In the genomic region with DNA sequence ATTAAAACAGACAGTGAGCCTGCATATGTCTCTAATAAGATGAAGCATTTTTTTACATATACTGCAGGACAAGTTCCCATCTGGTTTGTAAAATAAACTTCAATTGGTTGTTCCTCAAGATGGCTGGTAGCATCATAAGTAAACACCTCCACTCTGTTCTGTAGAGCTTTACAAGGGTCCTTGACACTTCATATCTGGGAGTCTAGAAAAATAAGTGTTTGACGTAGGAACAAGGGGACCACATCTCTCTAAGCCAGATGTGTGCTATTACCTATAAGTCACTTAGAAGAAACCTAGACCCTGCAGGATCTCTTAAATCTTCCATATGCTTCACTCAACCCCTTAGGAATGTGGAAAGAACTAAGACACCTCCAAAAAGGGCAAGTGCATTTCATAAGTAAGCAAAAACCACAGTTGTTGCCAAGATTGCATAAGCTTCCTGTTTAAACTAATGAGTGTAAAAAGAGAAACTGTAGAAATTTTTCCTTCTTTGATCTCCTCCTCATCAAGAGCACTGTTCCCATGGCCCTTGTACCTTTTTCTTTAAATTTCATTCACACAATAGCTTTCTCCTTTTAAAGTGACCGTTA, we compare ENCODE assay signal across 26 mouse cellular contexts. TPM values are rescaled to one million over a fixed set of nuclear protein-coding genes. Genes with fewer than 3 reads are reported as not detected.
"Had no signal": no experiment of that assay in that cellular context is flagged by ENCODE, and none has a peak within 500 bp of the region (broad histone marks: within the 10 kb centered on the region; RNA-seq: fewer than 3 reads in every experiment).

No protein-coding gene starts in this region.

- H3K4me2 ChIP-seq: intestine, embryonic 15.5 days; limb, embryonic 12.5 days; limb, embryonic 15.5 days; liver, embryonic 13.5 days; lung, embryonic 14.5 days; midbrain, embryonic 12.5 days; midbrain, embryonic 15.5 days; neural tube, embryonic 12.5 days; neural tube, embryonic 15.5 days had no signal

- H3K9me3 ChIP-seq: intestine, embryonic 15.5 days; limb, embryonic 12.5 days; limb, embryonic 15.5 days; liver, embryonic 13.5 days; midbrain, embryonic 12.5 days; midbrain, embryonic 15.5 days; neural tube, embryonic 12.5 days; neural tube, embryonic 15.5 days had no signal

- H3K9ac ChIP-seq: intestine, embryonic 15.5 days; limb, embryonic 12.5 days; limb, embryonic 15.5 days; liver, embryonic 13.5 days; lung, embryonic 14.5 days; midbrain, embryonic 12.5 days; midbrain, embryonic 15.5 days; neural tube, embryonic 12.5 days; neural tube, embryonic 15.5 days had no signal

- ATAC-seq: intestine, embryonic 15.5 days; midbrain, embryonic 15.5 days had no signal

- H3K4me3 ChIP-seq: intestine, embryonic 15.5 days; limb, embryonic 12.5 days; limb, embryonic 15.5 days; liver, embryonic 13.5 days; midbrain, embryonic 12.5 days; midbrain, embryonic 15.5 days; neural tube, embryonic 12.5 days; neural tube, embryonic 15.5 days had no signal

- DNase-seq: kidney, adult 18-20 months; kidney, adult 9 months; kidney, postnatal 14 days; kidney, postnatal 4 days; left cerebral cortex, postnatal 4 days; liver, embryonic 13.5 days; lung, embryonic 14.5 days; right cerebral cortex, adult 18-20 months; right cerebral cortex, postnatal 14 days; right cerebral cortex, postnatal 4 days; thymus, postnatal 36 days had no signal

- H3K36me3 ChIP-seq: intestine, embryonic 15.5 days; limb, embryonic 12.5 days; limb, embryonic 15.5 days; liver, embryonic 13.5 days; midbrain, embryonic 12.5 days; midbrain, embryonic 15.5 days; neural tube, embryonic 12.5 days; neural tube, embryonic 15.5 days had no signal

- H3K27me3 ChIP-seq: intestine, embryonic 15.5 days; limb, embryonic 12.5 days; limb, embryonic 15.5 days; liver, embryonic 13.5 days; midbrain, embryonic 12.5 days; midbrain, embryonic 15.5 days; neural tube, embryonic 12.5 days; neural tube, embryonic 15.5 days had no signal

- H3K4me1 ChIP-seq: intestine, embryonic 15.5 days; limb, embryonic 12.5 days; limb, embryonic 15.5 days; liver, embryonic 13.5 days; midbrain, embryonic 12.5 days; midbrain, embryonic 15.5 days; neural tube, embryonic 12.5 days; neural tube, embryonic 15.5 days had no signal

- H3K27ac ChIP-seq: intestine, embryonic 15.5 days; limb, embryonic 12.5 days; limb, embryonic 15.5 days; liver, embryonic 13.5 days; midbrain, embryonic 12.5 days; midbrain, embryonic 15.5 days; neural tube, embryonic 12.5 days; neural tube, embryonic 15.5 days had no signal

RNA-seq across cellular contexts. Expression of gene Lamp3, which starts 35.3 kb away (rescaled TPM):
- total RNA-seq: layer of hippocampus, postnatal 14 days had no signal
- polyA plus RNA-seq: limb, embryonic 15.5 days; midbrain, embryonic 12.5 days; neural tube, embryonic 12.5 days; neural tube, embryonic 15.5 days; stomach, embryonic 14.5 days; urinary bladder, adult 2 months had no signal

RNA-seq across cellular contexts. Expression of gene Olfr171, which starts 41.1 kb away (rescaled TPM):
- total RNA-seq: layer of hippocampus, adult 18-20 months; layer of hippocampus, postnatal 14 days; left cerebral cortex, adult 8-10 months; left cerebral cortex, postnatal 14 days; left cerebral cortex, postnatal 4 days had no signal
- polyA plus RNA-seq: intestine, embryonic 15.5 days; kidney, embryonic 16.5 days; limb, embryonic 12.5 days; limb, embryonic 15.5 days; liver, embryonic 13.5 days; liver, embryonic 16.5 days; lung, embryonic 14.5 days; midbrain, embryonic 12.5 days; midbrain, embryonic 15.5 days; neural tube, embryonic 12.5 days; neural tube, embryonic 15.5 days; stomach, embryonic 14.5 days; urinary bladder, adult 2 months had no signal

RNA-seq across cellular contexts. Expression of gene Olfr170, which starts 59.2 kb away (rescaled TPM):
- total RNA-seq: layer of hippocampus, adult 18-20 months; layer of hippocampus, postnatal 14 days; left cerebral cortex, adult 8-10 months; left cerebral cortex, postnatal 14 days; left cerebral cortex, postnatal 4 days had no signal
- polyA plus RNA-seq: intestine, embryonic 15.5 days; kidney, embryonic 16.5 days; limb, embryonic 12.5 days; limb, embryonic 15.5 days; liver, embryonic 13.5 days; liver, embryonic 16.5 days; lung, embryonic 14.5 days; midbrain, embryonic 12.5 days; midbrain, embryonic 15.5 days; neural tube, embryonic 12.5 days; neural tube, embryonic 15.5 days; stomach, embryonic 14.5 days; urinary bladder, adult 2 months had no signal
